ENCODE assay signal across 11 mouse cellular contexts in genomic region chr4:13248406-13249005, GRCm38 (mm10).
DNase-seq lines count a peak whose midpoint lies in the region; ATAC-seq and TF ChIP-seq lines count a peak whose summit lies in the region.
"Had no signal": no experiment of that assay in that cellular context is flagged by ENCODE, and none has a peak within 500 bp of the region (broad histone marks: within the 10 kb centered on the region; RNA-seq: fewer than 3 reads in every experiment).

No protein-coding gene starts in this region.

- no peak overlapping the region for H3K9ac ChIP-seq in heart, embryonic 11.5 days (ENCODE audit: low read depth, low read length)

- ATAC-seq in heart, embryonic 11.5 days (replicated peaks; ENCODE audit: insufficient number of reproducible peaks, low FRiP score, low TSS enrichment): no peak

- H3K4me2 ChIP-seq in heart, embryonic 11.5 days: no peak overlapping the region

- H3K27me3 ChIP-seq in heart, embryonic 11.5 days (ENCODE audit: control insufficient read depth, insufficient read depth, low read length): no peaks in the 10 kb centered on the region
- H3K27me3 ChIP-seq: CH12.LX had no signal

- WGBS in lung, adult 2 months: 70% methylated on average over 19 of the region's 19 CpGs
- WGBS in heart, embryonic 11.5 days (ENCODE audit: insufficient replicate concordance): 90% methylated on average over 19 of the region's 19 CpGs

- DNase-seq in lung, adult 2 months: no peak
- DNase-seq in lung, postnatal 10 days: no peak
- DNase-seq in cerebellum, adult 18-20 months: peak; percentile 87 to 89
- peak; percentile 77 to 88 for DNase-seq in layer of hippocampus, adult 18-20 months (ENCODE audit: low spot score in 2 of 2)
- peak; percentile 53 to 66 for DNase-seq in right cerebral cortex, adult 2 months (ENCODE audit: low spot score in 2 of 2)
- no peak for DNase-seq in adipocyte (ENCODE audit: low spot score)
- DNase-seq in kidney, adult 18-20 months: no peak
- DNase-seq: adrenal gland, postnatal 14 days; kidney, postnatal 4 days had no signal

- H3K4me1 ChIP-seq in lung, adult 2 months (ENCODE audit: control insufficient read depth, insufficient read depth, low read length): no peaks in the 10 kb centered on the region
- no peaks in the 10 kb centered on the region for H3K4me1 ChIP-seq in heart, embryonic 11.5 days (ENCODE audit: control insufficient read depth, insufficient read depth, low read length)

- no peak for TF ChIP-seq POLR2A in lung, adult 2 months (IDR thresholded peaks at IDR 0.05; ENCODE audit: borderline replicate concordance, extremely low read depth, low read depth, low read length)

- no peaks in the 10 kb centered on the region for H3K36me3 ChIP-seq in heart, embryonic 11.5 days (ENCODE audit: control insufficient read depth, insufficient read depth, low read length)

- peak overlapping the region; percentile 4 for H3K4me3 ChIP-seq in lung, adult 2 months (replicated peaks; ENCODE audit: extremely low read depth, low read depth, low read length)
- no peak overlapping the region for H3K4me3 ChIP-seq in heart, embryonic 11.5 days (ENCODE audit: low read depth, low read length)

- H3K27ac ChIP-seq in heart, embryonic 11.5 days (ENCODE audit: low read depth, low read length): no peak overlapping the region

- TF ChIP-seq CTCF in lung, adult 2 months (IDR thresholded peaks at IDR 0.05; ENCODE audit: insufficient read depth, low read length): no peak

- no peaks in the 10 kb centered on the region for H3K9me3 ChIP-seq in heart, embryonic 11.5 days (replicated peaks; ENCODE audit: control insufficient read depth, low read length)

Comparison
In these comparisons a context has a peak if more than half of its experiments do, and no peak if none do; other contexts are left out.
1. DNase-seq: peak in cerebellum, adult 18-20 months (2 of 2), layer of hippocampus, adult 18-20 months (2 of 2) and right cerebral cortex, adult 2 months (2 of 2); none in lung, adult 2 months (single experiment), lung, postnatal 10 days (single experiment), adipocyte (single experiment) and kidney, adult 18-20 months (single experiment).